Mouse (Mus musculus): ENCODE results near the gene Cyp2d9. TPM values are rescaled to one million over a fixed set of nuclear protein-coding genes. Genes with fewer than 3 reads are reported as not detected.

The Cyp2d9 gene
- total and polyA plus RNA-seq, 3 experiments: not detected

GRCm38 (mm10) chr15:82437975-82438617 is 4.9 kb downstream of the Cyp2d9 start:
- H3K4me3 ChIP-seq (replicated peaks in 1 of 3; ENCODE audit: low read depth in 2 of 3, low read length in 2 of 3, poor library complexity in 1 of 3): no peak overlapping the region
- dilution Hi-C loops (cut with MboI; ENCODE audit: extremely low pct_ligation_motif_present, extremely low pct_unique_long_range_greater_than_20kb, low sequenced_read_pairs) (no loop called here), in situ Hi-C loops (cut with MboI; ENCODE audit: low pct_ligation_motif_present, low pct_unique_long_range_greater_than_20kb, low sequenced_read_pairs) (no loop called here)
- no peak overlapping the region for H3K27ac ChIP-seq (ENCODE audit: insufficient read depth, low read depth)
- no peaks in the 10 kb centered on the region for H3K36me3 ChIP-seq (replicated peaks in 1 of 2; ENCODE audit: control insufficient read depth in 1 of 2, insufficient read depth in 1 of 2, low read length in 1 of 2)
- DNase-seq (ENCODE audit: extremely low read depth): no peak
- H3K27me3 ChIP-seq (replicated peaks): peaks cover 79% of the 10 kb centered on the region
- H3K4me1 ChIP-seq (ENCODE audit: control insufficient read depth in 1 of 2, insufficient read depth in 2 of 2): no peaks in the 10 kb centered on the region
- no peaks in the 10 kb centered on the region for H3K79me2 ChIP-seq (replicated peaks; ENCODE audit: control insufficient read depth, extremely low read depth, insufficient read depth, poor library complexity, severe bottlenecking)
- TF ChIP-seq MAFK (IDR thresholded peaks at IDR 0.05; ENCODE audit: insufficient replicate concordance, low read length): no peak
- peak; percentile 19; the same call in 1 of the 2 replicates for TF ChIP-seq SMC3 (IDR thresholded peaks at IDR 0.05; ENCODE audit: low read depth, low read length)
- peak; percentile 35 for TF ChIP-seq RAD21 (IDR thresholded peaks at IDR 0.05; ENCODE audit: low read depth, low read length)
- peak in 1 of 2 experiments; percentile 43; a peak in 2 of 4 replicates for TF ChIP-seq CTCF (conservative IDR thresholded peaks at IDR 0.05 in 1 of 2, IDR thresholded peaks at IDR 0.05 in 1 of 2; ENCODE audit: low read depth in 2 of 2, low read length in 2 of 2)
- no peak for TF ChIP-seq ZC3H11A (IDR thresholded peaks at IDR 0.05; ENCODE audit: low read depth, low read length)
- no peak for TF ChIP-seq MYC (IDR thresholded peaks at IDR 0.05; ENCODE audit: low read depth, low read length)
- no peak for TF ChIP-seq JUND (conservative IDR thresholded peaks at IDR 0.05; ENCODE audit: low read depth, low read length)
- no peak for TF ChIP-seq MAX (IDR thresholded peaks at IDR 0.05; ENCODE audit: low read length)
- no peak for TF ChIP-seq HCFC1 (IDR thresholded peaks at IDR 0.05; ENCODE audit: low read depth, low read length)
- no peak for TF ChIP-seq NELFE (IDR thresholded peaks at IDR 0.05; ENCODE audit: low read depth, low read length)
- no peak overlapping the region for H3K4me2 ChIP-seq (ENCODE audit: insufficient read depth, low read depth, poor library complexity, severe bottlenecking)
- H3K9me3 ChIP-seq (replicated peaks; ENCODE audit: low read length): peaks cover 7% of the 10 kb centered on the region
- no peak overlapping the region for H3K9ac ChIP-seq (ENCODE audit: insufficient read depth, low read depth)

- no peak overlapping the region for H3K4me2 ChIP-seq (ENCODE audit: insufficient read depth, low read depth, poor library complexity, severe bottlenecking)
- dilution Hi-C loops (cut with MboI; ENCODE audit: extremely low pct_ligation_motif_present, extremely low pct_unique_long_range_greater_than_20kb, low sequenced_read_pairs) (no loop called here), in situ Hi-C loops (cut with MboI; ENCODE audit: low pct_ligation_motif_present, low pct_unique_long_range_greater_than_20kb, low sequenced_read_pairs) (no loop called here)
- no peak overlapping the region for H3K9ac ChIP-seq (ENCODE audit: insufficient read depth, low read depth)
- no peak overlapping the region for H3K27ac ChIP-seq (ENCODE audit: insufficient read depth, low read depth)
- H3K36me3 ChIP-seq (replicated peaks in 1 of 2; ENCODE audit: control insufficient read depth in 1 of 2, insufficient read depth in 1 of 2, low read length in 1 of 2): no peaks in the 10 kb centered on the region
- H3K27me3 ChIP-seq (replicated peaks): peaks cover 67% of the 10 kb centered on the region
- no peak overlapping the region for H3K4me3 ChIP-seq (replicated peaks in 1 of 3; ENCODE audit: low read depth in 2 of 3, low read length in 2 of 3, poor library complexity in 1 of 3)
- no peaks in the 10 kb centered on the region for H3K79me2 ChIP-seq (replicated peaks; ENCODE audit: control insufficient read depth, extremely low read depth, insufficient read depth, poor library complexity, severe bottlenecking)
- DNase-seq (ENCODE audit: extremely low read depth): no peak
- H3K4me1 ChIP-seq (ENCODE audit: control insufficient read depth in 1 of 2, insufficient read depth in 2 of 2): no peaks in the 10 kb centered on the region
- no peak for TF ChIP-seq ZC3H11A (IDR thresholded peaks at IDR 0.05; ENCODE audit: low read depth, low read length)
- TF ChIP-seq ETS1 (conservative IDR thresholded peaks at IDR 0.05; ENCODE audit: low read depth, low read length): no peak
- no peak for TF ChIP-seq SMC3 (IDR thresholded peaks at IDR 0.05; ENCODE audit: low read depth, low read length)
- H3K9me3 ChIP-seq (replicated peaks; ENCODE audit: low read length): no peaks in the 10 kb centered on the region
Observed at GRCm38 (mm10) chr15:82443658-82444057, 10.4 kb downstream of the Cyp2d9 start.

GRCm38 (mm10) chr15:82445196-82445595 is 12.0 kb downstream of the Cyp2d9 start:
- dilution Hi-C loops (cut with MboI; ENCODE audit: extremely low pct_ligation_motif_present, extremely low pct_unique_long_range_greater_than_20kb, low sequenced_read_pairs) (no loop called here), in situ Hi-C loops (cut with MboI; ENCODE audit: low pct_ligation_motif_present, low pct_unique_long_range_greater_than_20kb, low sequenced_read_pairs) (no loop called here)
- H3K36me3 ChIP-seq (replicated peaks in 1 of 2; ENCODE audit: control insufficient read depth in 1 of 2, insufficient read depth in 1 of 2, low read length in 1 of 2): no peaks in the 10 kb centered on the region
- H3K4me1 ChIP-seq (ENCODE audit: control insufficient read depth in 1 of 2, insufficient read depth in 2 of 2): no peaks in the 10 kb centered on the region
- DNase-seq (ENCODE audit: extremely low read depth): no peak
- no peaks in the 10 kb centered on the region for H3K79me2 ChIP-seq (replicated peaks; ENCODE audit: control insufficient read depth, extremely low read depth, insufficient read depth, poor library complexity, severe bottlenecking)
- no peak overlapping the region for H3K4me3 ChIP-seq (replicated peaks in 1 of 3; ENCODE audit: low read depth in 2 of 3, low read length in 2 of 3, poor library complexity in 1 of 3)
- H3K9me3 ChIP-seq (replicated peaks; ENCODE audit: low read length): no peaks in the 10 kb centered on the region
- H3K27ac ChIP-seq (ENCODE audit: insufficient read depth, low read depth): no peak overlapping the region
- H3K27me3 ChIP-seq (replicated peaks): peaks cover 61% of the 10 kb centered on the region
- H3K9ac ChIP-seq (ENCODE audit: insufficient read depth, low read depth): no peak overlapping the region
- H3K4me2 ChIP-seq (ENCODE audit: insufficient read depth, low read depth, poor library complexity, severe bottlenecking): no peak overlapping the region
- no peak for TF ChIP-seq USF2 (conservative IDR thresholded peaks at IDR 0.05; ENCODE audit: low read depth, low read length)
- no peak for TF ChIP-seq POLR2A (IDR thresholded peaks at IDR 0.05; ENCODE audit: low read depth, low read length)
- no peak for TF ChIP-seq IRF4 (IDR thresholded peaks at IDR 0.05; ENCODE audit: low read depth, low read length)
- no peak for TF ChIP-seq ZC3H11A (IDR thresholded peaks at IDR 0.05; ENCODE audit: low read depth, low read length)
- no peak for TF ChIP-seq ETS1 (conservative IDR thresholded peaks at IDR 0.05; ENCODE audit: low read depth, low read length)
- TF ChIP-seq USF1 (IDR thresholded peaks at IDR 0.05; ENCODE audit: low read depth, low read length): no peak
- TF ChIP-seq ZNF384 (IDR thresholded peaks at IDR 0.05; ENCODE audit: low read depth, low read length): no peak
- TF ChIP-seq UBTF (IDR thresholded peaks at IDR 0.05; ENCODE audit: low read depth, low read length): no peak
- TF ChIP-seq MAFK (IDR thresholded peaks at IDR 0.05; ENCODE audit: insufficient replicate concordance, low read length): no peak
- no peak for TF ChIP-seq MEF2A (IDR thresholded peaks at IDR 0.05; ENCODE audit: borderline replicate concordance, low read depth, low read length)
- no peak for TF ChIP-seq POLR2AphosphoS2 (IDR thresholded peaks at IDR 0.05; ENCODE audit: low read depth, low read length)
- TF ChIP-seq CTCF (conservative IDR thresholded peaks at IDR 0.05 in 1 of 2, IDR thresholded peaks at IDR 0.05 in 1 of 2; ENCODE audit: low read depth in 2 of 2, low read length in 2 of 2): no peak
- no peak for TF ChIP-seq JUND (conservative IDR thresholded peaks at IDR 0.05; ENCODE audit: low read depth, low read length)
- no peak for TF ChIP-seq TBP (conservative IDR thresholded peaks at IDR 0.05; ENCODE audit: low read depth, low read length)
- no peak for TF ChIP-seq ZMIZ1 (IDR thresholded peaks at IDR 0.05; ENCODE audit: low read depth, low read length)
- no peak for TF ChIP-seq HCFC1 (IDR thresholded peaks at IDR 0.05; ENCODE audit: low read depth, low read length)
- TF ChIP-seq SIN3A (IDR thresholded peaks at IDR 0.05; ENCODE audit: low read length): no peak
- no peak for TF ChIP-seq ZKSCAN1 (IDR thresholded peaks at IDR 0.05; ENCODE audit: borderline replicate concordance, low read depth, low read length)
- no peak for TF ChIP-seq RCOR1 (conservative IDR thresholded peaks at IDR 0.05; ENCODE audit: low read depth, low read length)
- TF ChIP-seq MYC (IDR thresholded peaks at IDR 0.05; ENCODE audit: low read depth, low read length): no peak

All from CH12.LX (cell line).